Mouse (Mus musculus) lung, adult 2 months (tissue): ENCODE results near the gene Hyal2.

Experiments used
- CTCF ChIP-seq: fragments of 200-500 bp; IDR thresholded peaks from 2 replicates; pipeline ENCODE4 v1.5.1; 2011; ENCODE audit warnings: mild to moderate bottlenecking, low read length, control low read depth; ENCODE audit not compliant: insufficient read depth
- POLR2A ChIP-seq: fragments of 200-500 bp; IDR thresholded peaks from 2 replicates; pipeline ENCODE4 v1.6.1; 2011; ENCODE audit warnings: low read depth, mild to moderate bottlenecking, control low read depth, low read length, borderline replicate concordance; ENCODE audit errors: extremely low read depth

GRCm38 (mm10) chr9:107542352-107542686 is 25.4 kb upstream of the Hyal2 start:
- TF ChIP-seq POLR2A = no peak
- TF ChIP-seq CTCF = no peak
